Mouse (Mus musculus) embryonic facial prominence, embryonic 15.5 days (tissue): ENCODE measurements around the gene Mvb12b. TPM values are rescaled to one million over a fixed set of nuclear protein-coding genes. Genes with fewer than 3 reads are reported as not detected.

Experiments
- ATAC-seq: fragments of 200-750 bp; cut with Nextera tagmentation; 2 replicates; pipeline ENCODE4 v1.8.0; 2017; ENCODE audit warnings: low read depth, moderate TSS enrichment; ENCODE audit not compliant: insufficient number of reproducible peaks, low FRiP score, low TSS enrichment
- H3K27ac ChIP-seq: fragments of 300-500 bp; sonication (generic); replicated peaks from 2 replicates; pipeline ENCODE4 v1.5.1; 2015; ENCODE audit warnings: mild to moderate bottlenecking, inconsistent platforms
- H3K27me3 ChIP-seq: fragments of 300-500 bp; sonication (generic); 2 replicates; pipeline ENCODE4 v1.6.1; 2015; ENCODE audit warnings: inconsistent platforms
- H3K36me3 ChIP-seq: fragments of 300-500 bp; sonication (generic); 2 replicates; pipeline ENCODE4 v1.6.1; 2015; ENCODE audit warnings: mild to moderate bottlenecking, inconsistent platforms
- H3K4me1 ChIP-seq: fragments of 300-500 bp; sonication (generic); 2 replicates; pipeline ENCODE4 v1.6.1; 2015; ENCODE audit warnings: inconsistent platforms
- H3K4me2 ChIP-seq: fragments of 300-500 bp; sonication (generic); replicated peaks from 2 replicates; pipeline ENCODE4 v1.6.1; 2015; ENCODE audit warnings: mild to moderate bottlenecking, inconsistent platforms
- H3K4me3 ChIP-seq: fragments of 300-500 bp; sonication (generic); replicated peaks from 2 replicates; pipeline ENCODE4 v1.5.1; 2015; ENCODE audit warnings: mild to moderate bottlenecking, inconsistent platforms
- H3K9ac ChIP-seq: fragments of 300-500 bp; sonication (generic); 2 replicates; pipeline ENCODE4 v1.6.1; 2015; ENCODE audit warnings: inconsistent platforms
- H3K9me3 ChIP-seq: fragments of 300-500 bp; sonication (generic); replicated peaks from 2 replicates; pipeline ENCODE4 v1.6.1; 2016; ENCODE audit warnings: inconsistent platforms
- WGBS: fragments of 180-500 bp; shearing (Covaris S2); methylation state at CpG from one replicate; pipeline ENCODE4 v1.1.7; 2015; 5-methylcytosine and 5-hydroxymethylcytosine counted together
- polyA plus RNA-seq: library from polyadenylated mRNA; unstranded; fragments of >200 nt; fragmentation: Nextera tagmentation; extraction: Ambion mirVana; gene quantifications from 2 replicates; pipeline ENCODE4 v1.2.1, GENCODE M21; 2015

Mvb12b gene
- polyA plus RNA-seq, 1 experiment from 2014 or later = 22.8 TPM

DNA sequence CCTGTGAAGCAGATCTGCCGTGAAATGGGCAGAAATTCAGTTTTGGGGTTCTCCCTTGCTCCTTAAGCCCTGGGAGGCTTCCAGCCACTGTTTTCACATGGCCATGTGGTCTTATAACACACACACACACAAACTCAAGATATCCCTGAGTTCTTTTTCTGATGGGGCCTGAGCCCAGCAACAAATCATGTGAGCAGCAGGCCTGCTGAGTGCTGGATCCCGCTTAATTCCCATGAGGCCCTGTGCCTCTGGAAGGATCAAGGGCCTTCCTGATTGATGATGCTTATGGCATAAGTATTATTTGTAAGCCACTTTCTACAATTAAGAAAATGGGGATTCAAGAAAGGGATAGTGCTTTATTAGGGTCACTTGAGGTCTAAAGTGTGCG lies 2.5 kb downstream of the Mvb12b start:
- no peaks in the 10 kb centered on the region for H3K9me3 ChIP-seq
- no peak overlapping the region; the same call in 1 of the 2 replicates for H3K4me2 ChIP-seq
- H3K27ac ChIP-seq = no peak overlapping the region
- no peak overlapping the region for H3K4me3 ChIP-seq
- H3K27me3 ChIP-seq = no peaks in the 10 kb centered on the region
- WGBS = 88% methylated on average over 3 of the region's 3 CpGs
- no peak for ATAC-seq
- H3K36me3 ChIP-seq = 0 out of 2 replicates have a peak, but pooled peaks cover 3% of the 10 kb centered on the region
- H3K4me1 ChIP-seq = peaks cover 41% of the 10 kb centered on the region
- H3K9ac ChIP-seq = no peak overlapping the region

GRCm38 (mm10) chr2:33884623-33885263 lies 3.0 kb downstream of the Mvb12b start:
- H3K27ac ChIP-seq = no peak overlapping the region
- 80% methylated on average over 7 of the region's 7 CpGs for WGBS
- no peak overlapping the region for H3K4me3 ChIP-seq
- H3K36me3 ChIP-seq = 0 out of 2 replicates have a peak, but pooled peaks cover 3% of the 10 kb centered on the region
- peak; percentile 39 for ATAC-seq
- H3K9me3 ChIP-seq = no peaks in the 10 kb centered on the region
- no peaks in the 10 kb centered on the region for H3K27me3 ChIP-seq
- H3K4me2 ChIP-seq = no peak overlapping the region
- peaks cover 41% of the 10 kb centered on the region for H3K4me1 ChIP-seq
- H3K9ac ChIP-seq = no peak overlapping the region

DNA sequence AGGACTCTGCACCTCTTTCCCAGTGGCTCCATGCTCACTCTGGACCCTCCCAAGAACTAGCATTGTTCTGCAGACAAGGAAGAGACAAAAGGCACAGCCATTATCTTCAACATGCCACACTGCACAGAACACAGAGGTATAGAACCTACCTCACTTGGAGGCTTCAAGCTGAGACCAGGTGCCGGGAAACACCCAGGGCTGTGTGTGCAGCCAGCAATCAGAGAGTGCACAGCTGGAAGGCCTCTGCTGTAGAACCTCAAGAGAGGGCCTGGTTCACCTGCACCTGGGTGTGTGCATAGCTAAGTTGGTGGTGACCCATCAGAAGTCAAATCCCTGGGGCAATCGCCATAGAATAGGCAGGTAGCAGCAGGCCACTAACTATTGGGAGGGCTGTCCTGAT lies 8.5 kb downstream of the Mvb12b start:
- H3K9me3 ChIP-seq = no peaks in the 10 kb centered on the region
- H3K4me2 ChIP-seq = no peak overlapping the region
- H3K4me1 ChIP-seq = peaks cover 40% of the 10 kb centered on the region
- no peak; the same call in 1 of the 2 replicates for ATAC-seq
- no peaks in the 10 kb centered on the region for H3K27me3 ChIP-seq
- 0 out of 2 replicates have a peak, but pooled peaks cover 3% of the 10 kb centered on the region for H3K36me3 ChIP-seq
- no peak overlapping the region for H3K27ac ChIP-seq
- no peak overlapping the region for H3K4me3 ChIP-seq
- no peak overlapping the region for H3K9ac ChIP-seq
- 76% methylated on average over 2 of the region's 2 CpGs for WGBS

GRCm38 (mm10) chr2:33878437-33878836 lies 9.3 kb downstream of the Mvb12b start:
- 0 out of 2 replicates have a peak overlapping the region, but pooled peaks have one; percentile 34 for H3K27ac ChIP-seq
- H3K9ac ChIP-seq = no peak overlapping the region
- 20% methylated on average over 11 of the region's 11 CpGs for WGBS
- H3K27me3 ChIP-seq = no peaks in the 10 kb centered on the region
- no peaks in the 10 kb centered on the region for H3K9me3 ChIP-seq
- peaks cover 11% of the 10 kb centered on the region for H3K36me3 ChIP-seq
- ATAC-seq = no peak
- peaks cover 40% of the 10 kb centered on the region for H3K4me1 ChIP-seq
- no peak overlapping the region for H3K4me3 ChIP-seq
- no peak overlapping the region for H3K4me2 ChIP-seq

GRCm38 (mm10) chr2:33877663-33878360 lies 9.9 kb downstream of the Mvb12b start:
- Histone ChIP-seq H3K9ac (no peak overlapping the region), H3K4me3 (no peak overlapping the region), H3K27me3 (no peaks in the 10 kb centered on the region), H3K9me3 (no peaks in the 10 kb centered on the region), H3K36me3 (peaks cover 17% of the 10 kb centered on the region), H3K27ac (no peak overlapping the region), H3K4me2 (no peak overlapping the region), H3K4me1 (peaks cover 39% of the 10 kb centered on the region)
- ATAC-seq = no peak
- 86% methylated on average over 6 of the region's 6 CpGs for WGBS

GRCm38 (mm10) chr2:33876529-33877290 lies 11.0 kb downstream of the Mvb12b start:
- peak overlapping the region; percentile 63 for H3K27ac ChIP-seq
- peak; percentile 71 for ATAC-seq
- H3K27me3 ChIP-seq = no peaks in the 10 kb centered on the region
- peak overlapping the region; percentile 33 for H3K4me2 ChIP-seq
- WGBS = 22% methylated on average over 25 of the region's 25 CpGs
- H3K9ac ChIP-seq = no peak overlapping the region
- no peaks in the 10 kb centered on the region for H3K9me3 ChIP-seq
- peak overlapping the region; percentile 6; the same call in 1 of the 2 replicates for H3K4me3 ChIP-seq
- peaks cover 28% of the 10 kb centered on the region for H3K36me3 ChIP-seq
- H3K4me1 ChIP-seq = peaks cover 35% of the 10 kb centered on the region

GRCm38 (mm10) chr2:33875594-33875993 lies 12.2 kb downstream of the Mvb12b start:
- Histone ChIP-seq H3K4me1 (peaks cover 38% of the 10 kb centered on the region), H3K4me3 (no peak overlapping the region), H3K9me3 (no peaks in the 10 kb centered on the region), H3K9ac (no peak overlapping the region), H3K27me3 (no peaks in the 10 kb centered on the region), H3K27ac (no peak overlapping the region), H3K36me3 (peaks cover 30% of the 10 kb centered on the region), H3K4me2 (no peak overlapping the region)
- WGBS = 79% methylated on average over 12 of the region's 12 CpGs
- no peak for ATAC-seq

DNA sequence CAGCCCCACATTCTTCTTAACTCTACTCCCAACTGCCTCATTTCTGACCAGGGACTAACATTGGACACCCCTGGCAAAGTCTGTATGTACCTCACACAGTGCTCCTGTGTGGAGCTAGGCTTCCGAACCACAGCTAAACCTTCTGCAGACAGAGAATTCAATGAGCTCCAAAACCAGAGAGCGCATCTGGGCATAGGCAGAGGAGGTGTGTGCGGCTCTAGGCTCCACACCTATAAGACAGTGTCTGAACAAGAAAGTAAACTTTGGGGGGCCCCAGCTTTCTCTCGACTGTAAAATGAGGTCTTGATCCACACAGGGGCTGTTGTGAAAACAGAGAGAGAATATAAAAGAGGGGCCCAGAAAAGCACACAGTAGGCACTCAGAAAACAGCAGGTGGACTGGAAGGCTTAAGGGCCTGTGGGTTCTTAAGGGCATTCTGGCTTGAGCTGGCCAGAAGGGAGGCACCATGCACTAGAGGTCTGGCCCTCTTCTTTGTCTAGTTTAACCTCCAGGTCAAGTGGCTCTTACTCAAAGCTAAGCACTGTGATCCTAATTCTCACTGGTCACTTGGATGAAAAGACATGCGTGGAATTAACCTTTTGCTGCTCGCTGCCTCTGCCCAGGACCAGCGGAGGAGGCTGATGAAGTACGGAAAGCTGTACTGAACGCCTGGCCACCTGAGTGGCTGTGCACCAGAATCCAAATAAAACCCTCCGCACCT lies 12.7 kb downstream of the Mvb12b start:
- Histone ChIP-seq H3K4me1 (peaks cover 38% of the 10 kb centered on the region), H3K9me3 (no peaks in the 10 kb centered on the region), H3K27me3 (no peaks in the 10 kb centered on the region), H3K4me2 (no peak overlapping the region), H3K36me3 (peaks cover 30% of the 10 kb centered on the region), H3K9ac (no peak overlapping the region), H3K4me3 (no peak overlapping the region), H3K27ac (no peak overlapping the region)
- WGBS = 82% methylated on average over 10 of the region's 10 CpGs
- no peak for ATAC-seq

DNA sequence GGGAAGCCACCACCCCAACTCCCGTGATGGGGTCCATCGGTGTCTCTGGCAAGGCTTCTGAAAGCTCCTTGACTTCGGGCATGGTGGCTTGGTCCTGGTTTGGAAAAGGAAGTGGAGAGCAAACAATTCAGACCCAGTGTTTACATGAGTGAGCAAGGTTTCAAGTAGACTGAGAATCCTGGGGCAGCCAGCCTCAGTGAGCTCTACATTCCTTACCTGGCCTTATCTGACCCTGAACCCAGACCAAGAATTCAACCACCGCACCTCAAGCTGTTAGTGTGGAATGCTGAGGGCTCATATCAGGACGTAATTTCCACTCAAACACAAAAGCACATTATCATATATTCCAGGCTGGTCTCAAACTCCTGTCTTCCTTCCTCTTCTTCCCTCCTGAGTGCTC lies 13.4 kb downstream of the Mvb12b start:
- Histone ChIP-seq H3K9ac (no peak overlapping the region), H3K36me3 (peaks cover 30% of the 10 kb centered on the region), H3K27ac (no peak overlapping the region), H3K27me3 (no peaks in the 10 kb centered on the region), H3K4me2 (no peak overlapping the region), H3K9me3 (no peaks in the 10 kb centered on the region), H3K4me3 (no peak overlapping the region), H3K4me1 (peaks cover 38% of the 10 kb centered on the region)
- ATAC-seq = no peak
- WGBS = 79% methylated on average over 5 of the region's 5 CpGs

DNA sequence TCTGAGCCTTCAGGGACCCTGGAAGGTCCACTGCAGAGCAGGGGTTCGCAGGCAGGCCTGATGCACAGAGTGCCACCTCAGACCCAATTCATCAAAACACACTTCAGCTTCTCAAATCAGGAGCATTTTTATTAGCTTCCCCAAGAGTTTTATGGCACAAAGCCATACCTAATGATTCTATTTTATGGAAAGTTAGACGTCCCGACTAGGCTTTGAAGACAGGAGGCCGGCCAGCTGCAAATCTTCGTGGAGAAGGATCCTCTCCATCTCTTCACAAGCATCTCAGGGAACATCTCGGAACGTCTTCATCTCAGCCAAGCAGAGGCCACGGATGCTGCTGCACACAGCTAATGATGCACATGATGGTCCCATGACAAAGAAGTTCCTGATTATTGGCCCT lies 14.2 kb downstream of the Mvb12b start:
- no peak overlapping the region for H3K27ac ChIP-seq

GRCm38 (mm10) chr2:33872841-33873271 lies 14.9 kb downstream of the Mvb12b start:
- Histone ChIP-seq H3K27ac (no peak overlapping the region), H3K9ac (no peak overlapping the region), H3K36me3 (peaks cover 30% of the 10 kb centered on the region), H3K4me1 (peaks cover 41% of the 10 kb centered on the region), H3K4me3 (no peak overlapping the region), H3K4me2 (no peak overlapping the region), H3K9me3 (no peaks in the 10 kb centered on the region), H3K27me3 (no peaks in the 10 kb centered on the region)
- no peak for ATAC-seq
- WGBS = 60% methylated on average over 8 of the region's 8 CpGs

More for the DNA sequence above, 14.2 kb downstream of the Mvb12b start:
- Histone ChIP-seq H3K4me1 (peaks cover 41% of the 10 kb centered on the region), H3K4me2 (no peak overlapping the region), H3K36me3 (peaks cover 30% of the 10 kb centered on the region), H3K9me3 (no peaks in the 10 kb centered on the region), H3K27me3 (no peaks in the 10 kb centered on the region), H3K9ac (no peak overlapping the region), H3K4me3 (no peak overlapping the region)
- WGBS = 78% methylated on average over 8 of the region's 8 CpGs
- ATAC-seq = no peak
